Mouse (Mus musculus) MEL (cell line): ENCODE results near the gene Usp36. TPM values are rescaled to one million over a fixed set of nuclear protein-coding genes. Genes with fewer than 3 reads are reported as not detected.

Experiments
- DNase-seq: peaks from one replicate; pipeline ENCODE4 v3.0.0; 2011; ENCODE audit warnings: low read depth, low spot score
- H3K27ac ChIP-seq: 2 replicates; pipeline ENCODE4 v1.5.1; 2012; ENCODE audit warnings: low read depth, mild to moderate bottlenecking, control low read depth, low read length, moderate library complexity; ENCODE audit not compliant: control insufficient read depth
- H3K27me3 ChIP-seq, 2 experiments: fragments of 150-350 bp in 1 of 2; sonication (generic) in 1 of 2; 2 replicates each; pipeline ENCODE4 v1.6.1; 2012; ENCODE audit warnings: low read length in 2 of 2, mild to moderate bottlenecking in 2 of 2, improper control_type of control experiment in 1 of 2, moderate library complexity in 1 of 2; ENCODE audit not compliant: insufficient read depth in 2 of 2, control insufficient read depth in 1 of 2
- H3K36me3 ChIP-seq, 2 experiments: 2 replicates each; pipeline ENCODE4 v1.6.1; 2012 to 2014; ENCODE audit warnings: low read length in 2 of 2, improper control_type of control experiment in 1 of 2, inconsistent platforms in 1 of 2, mild to moderate bottlenecking in 1 of 2; ENCODE audit not compliant: insufficient read depth in 2 of 2, control insufficient read depth in 1 of 2
- H3K4me1 ChIP-seq, 2 experiments: fragments of 150-350 bp in 1 of 2; sonication (generic) in 1 of 2; 2 replicates each; pipeline ENCODE4 v1.6.1; 2012; ENCODE audit warnings: low read length in 2 of 2, improper control_type of control experiment in 1 of 2, mild to moderate bottlenecking in 1 of 2; ENCODE audit not compliant: insufficient read depth in 2 of 2, control insufficient read depth in 1 of 2
- H3K4me3 ChIP-seq, 2 experiments: fragments of 150-350 bp in 1 of 2; sonication (generic) in 1 of 2; 2 replicates each; pipeline ENCODE4 v1.5.1; 2012; ENCODE audit warnings: low read depth in 2 of 2, low read length in 2 of 2, mild to moderate bottlenecking in 2 of 2, moderate library complexity in 2 of 2, control low read depth in 1 of 2, improper control_type of control experiment in 1 of 2; ENCODE audit not compliant: control insufficient read depth in 1 of 2, insufficient read depth in 1 of 2
- H3K79me2 ChIP-seq: 2 replicates; pipeline ENCODE4 v1.6.1; 2012; ENCODE audit warnings: mild to moderate bottlenecking, low read length, moderate library complexity; ENCODE audit not compliant: control insufficient read depth, poor library complexity, insufficient read depth
- H3K9ac ChIP-seq: 2 replicates; pipeline ENCODE4 v1.6.1; 2012; ENCODE audit warnings: low read depth, mild to moderate bottlenecking, control low read depth, low read length, moderate library complexity; ENCODE audit not compliant: control insufficient read depth, poor library complexity, severe bottlenecking
- H3K9me3 ChIP-seq: fragments of 150-350 bp; sonication (generic); replicated peaks from 2 replicates; pipeline ENCODE4 v1.6.1; 2012; ENCODE audit warnings: mild to moderate bottlenecking, low read length, improper control_type of control experiment, moderate library complexity; ENCODE audit not compliant: insufficient read depth
- BHLHE40 ChIP-seq: IDR thresholded peaks from 2 replicates; pipeline ENCODE4 v1.6.1; 2012; ENCODE audit warnings: low read depth, mild to moderate bottlenecking, inconsistent platforms, low read length, improper control_type of control experiment, borderline replicate concordance
- CHD1 ChIP-seq: IDR thresholded peaks from 2 replicates; pipeline ENCODE4 v1.6.1; 2012; ENCODE audit warnings: low read depth, mild to moderate bottlenecking, inconsistent platforms, low read length, improper control_type of control experiment
- CTCF ChIP-seq, 3 experiments: IDR thresholded peaks in 2 of 3; conservative IDR thresholded peaks in 1 of 3; 2 replicates each; pipeline ENCODE4 v1.5.1; 2011 to 2012; ENCODE audit warnings: low read length in 3 of 3, low read depth in 2 of 3, mild to moderate bottlenecking in 2 of 3, improper control_type of control experiment in 1 of 3, inconsistent platforms in 1 of 3, mixed read lengths in 1 of 3, moderate library complexity in 1 of 3; ENCODE audit not compliant: control insufficient read depth in 1 of 3, insufficient read depth in 1 of 3, poor library complexity in 1 of 3, severe bottlenecking in 1 of 3
- E2F4 ChIP-seq: IDR thresholded peaks from 2 replicates; pipeline ENCODE4 v1.6.1; 2011; ENCODE audit warnings: low read depth, low read length, improper control_type of control experiment, borderline replicate concordance
- ELF1 ChIP-seq: IDR thresholded peaks from 2 replicates; pipeline ENCODE4 v1.6.1; 2014; ENCODE audit warnings: low read depth, mild to moderate bottlenecking, inconsistent platforms, low read length, improper control_type of control experiment, moderate library complexity
- EP300 ChIP-seq, 2 experiments: IDR thresholded peaks; 2 replicates each; pipeline ENCODE4 v1.6.1; 2011; ENCODE audit warnings: improper control_type of control experiment in 2 of 2, low read length in 2 of 2, low read depth in 1 of 2, mild to moderate bottlenecking in 1 of 2
- ETS1 ChIP-seq: IDR thresholded peaks from 2 replicates; pipeline ENCODE4 v1.6.1; 2012; ENCODE audit warnings: low read depth, mild to moderate bottlenecking, inconsistent platforms, low read length, improper control_type of control experiment, moderate library complexity
- GABPA ChIP-seq: IDR thresholded peaks from 2 replicates; pipeline ENCODE4 v1.6.1; 2012; ENCODE audit warnings: low read depth, mild to moderate bottlenecking, inconsistent platforms, low read length, improper control_type of control experiment, moderate library complexity
- HCFC1 ChIP-seq: IDR thresholded peaks from 2 replicates; pipeline ENCODE4 v1.6.1; 2012; ENCODE audit warnings: low read depth, mild to moderate bottlenecking, inconsistent platforms, low read length, improper control_type of control experiment, moderate library complexity
- JUND ChIP-seq: IDR thresholded peaks from 2 replicates; pipeline ENCODE4 v1.6.1; 2011; ENCODE audit warnings: low read depth, mild to moderate bottlenecking, improper control_type of control experiment, low read length
- MAX ChIP-seq: IDR thresholded peaks from 2 replicates; pipeline ENCODE4 v1.6.1; 2011; ENCODE audit warnings: low read length, improper control_type of control experiment
- MAZ ChIP-seq: IDR thresholded peaks from 2 replicates; pipeline ENCODE4 v1.6.1; 2012; ENCODE audit warnings: low read depth, mild to moderate bottlenecking, inconsistent platforms, low read length, improper control_type of control experiment
- MXI1 ChIP-seq: IDR thresholded peaks from 2 replicates; pipeline ENCODE4 v1.6.1; 2011; ENCODE audit warnings: mild to moderate bottlenecking, low read depth, low read length, improper control_type of control experiment
- MYC ChIP-seq: IDR thresholded peaks from 2 replicates; pipeline ENCODE4 v1.6.1; 2011; ENCODE audit warnings: low read depth, mild to moderate bottlenecking, low read length, improper control_type of control experiment, moderate library complexity
- NRF1 ChIP-seq: IDR thresholded peaks from 2 replicates; pipeline ENCODE4 v1.6.1; 2014; ENCODE audit warnings: low read depth, mild to moderate bottlenecking, inconsistent platforms, low read length, improper control_type of control experiment, moderate library complexity; ENCODE audit not compliant: poor library complexity, insufficient read depth, severe bottlenecking
- POLR2A ChIP-seq, 2 experiments: IDR thresholded peaks; 2 replicates each; pipeline ENCODE4 v1.6.1; 2011 to 2012; ENCODE audit warnings: low read length in 2 of 2, mild to moderate bottlenecking in 2 of 2, control low read depth in 1 of 2, improper control_type of control experiment in 1 of 2, low read depth in 1 of 2, moderate library complexity in 1 of 2; ENCODE audit not compliant: control insufficient read depth in 1 of 2, insufficient read depth in 1 of 2, poor library complexity in 1 of 2
- POLR2AphosphoS2 ChIP-seq: IDR thresholded peaks from 2 replicates; pipeline ENCODE4 v1.6.1; 2011; ENCODE audit warnings: low read length, improper control_type of control experiment
- RCOR1 ChIP-seq: IDR thresholded peaks from 2 replicates; pipeline ENCODE4 v1.6.1; 2012; ENCODE audit warnings: low read depth, mild to moderate bottlenecking, inconsistent platforms, low read length, improper control_type of control experiment
- SIN3A ChIP-seq: IDR thresholded peaks from 2 replicates; pipeline ENCODE4 v1.6.1; 2012; ENCODE audit warnings: low read length, improper control_type of control experiment, inconsistent platforms
- SMC3 ChIP-seq: IDR thresholded peaks from 2 replicates; pipeline ENCODE4 v1.6.1; 2011; ENCODE audit warnings: low read depth, low read length, improper control_type of control experiment
- TAL1 ChIP-seq: IDR thresholded peaks from 2 replicates; pipeline ENCODE4 v1.6.1; 2012; ENCODE audit warnings: mild to moderate bottlenecking, inconsistent platforms, low read length, moderate library complexity, mixed read lengths
- TBP ChIP-seq: IDR thresholded peaks from 2 replicates; pipeline ENCODE4 v1.8.0; 2011; ENCODE audit warnings: low read depth, low read length, improper control_type of control experiment
- TCF12 ChIP-seq: IDR thresholded peaks from 2 replicates; pipeline ENCODE4 v1.6.1; 2014; ENCODE audit warnings: low read depth, mild to moderate bottlenecking, inconsistent platforms, low read length, improper control_type of control experiment, moderate library complexity
- UBTF ChIP-seq: IDR thresholded peaks from 2 replicates; pipeline ENCODE4 v1.6.1; 2012; ENCODE audit warnings: low read depth, mild to moderate bottlenecking, inconsistent platforms, low read length, improper control_type of control experiment, moderate library complexity, borderline replicate concordance; ENCODE audit not compliant: insufficient read depth
- USF1 ChIP-seq: IDR thresholded peaks from 2 replicates; pipeline ENCODE4 v1.6.1; 2014; ENCODE audit warnings: low read depth, mild to moderate bottlenecking, inconsistent platforms, low read length, improper control_type of control experiment, moderate library complexity
- USF2 ChIP-seq, 2 experiments: IDR thresholded peaks; 2 replicates each; pipeline ENCODE4 v1.6.1; 2011 to 2012; ENCODE audit warnings: improper control_type of control experiment in 2 of 2, low read length in 2 of 2, borderline replicate concordance in 1 of 2, inconsistent platforms in 1 of 2, low read depth in 1 of 2, mild to moderate bottlenecking in 1 of 2; ENCODE audit not compliant: insufficient read depth in 1 of 2
- ZKSCAN1 ChIP-seq: IDR thresholded peaks from 2 replicates; pipeline ENCODE4 v1.6.1; 2012; ENCODE audit warnings: low read depth, mild to moderate bottlenecking, inconsistent platforms, low read length, improper control_type of control experiment, moderate library complexity
- ZMIZ1 ChIP-seq: IDR thresholded peaks from 2 replicates; pipeline ENCODE4 v1.6.1; 2012; ENCODE audit warnings: low read depth, mild to moderate bottlenecking, inconsistent platforms, low read length, improper control_type of control experiment, moderate library complexity
- ZNF384 ChIP-seq: IDR thresholded peaks from 2 replicates; pipeline ENCODE4 v1.6.1; 2012; ENCODE audit warnings: low read depth, mild to moderate bottlenecking, inconsistent platforms, low read length, improper control_type of control experiment
- polyA plus RNA-seq, 2 experiments: library from polyadenylated mRNA; stranded (reverse) in 1 of 2; unstranded in 1 of 2; fragments of >175 nt in 1 of 2; fragments of >200 nt in 1 of 2; gene quantifications; 2 replicates each; pipeline versions ENCODE4 v1.2.1 to v1.2.4; 2012; ENCODE audit warnings: low replicate concordance in 2 of 2, low read depth in 1 of 2; ENCODE audit not compliant: insufficient read length in 2 of 2, insufficient read depth in 1 of 2, missing spikeins in 1 of 2
- total RNA-seq: library from RNA; depleted of rRNA; stranded (reverse); fragments of 300-350 nt; gene quantifications from 2 replicates; pipeline ENCODE4 v1.2.3, GENCODE M21; 2012

Gene Usp36
- total and polyA plus RNA-seq, 3 experiments = 24.8 to 89.6 (median 50.7) TPM

DNA sequence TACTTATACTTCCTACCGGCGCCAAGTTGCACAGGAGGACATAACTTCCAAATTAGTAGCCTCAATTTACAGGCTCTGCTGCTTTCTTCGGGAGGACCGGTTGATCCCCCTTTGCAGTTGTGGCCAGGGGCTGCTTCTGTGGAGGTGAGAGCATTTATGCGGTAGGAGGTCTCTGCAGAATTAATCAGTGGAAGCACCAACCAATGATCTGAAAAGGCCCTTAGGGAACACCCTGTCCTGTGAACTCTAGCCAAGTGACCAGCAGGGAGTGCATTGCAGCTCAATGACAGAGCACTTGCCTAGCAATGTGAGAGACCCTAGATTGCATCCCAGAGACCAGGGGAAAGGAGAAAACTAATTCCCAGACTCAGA lies 41.0 kb downstream of the Usp36 start:
- H3K9ac ChIP-seq = peak overlapping the region; percentile 81
- peaks cover 24% of the 10 kb centered on the region for H3K79me2 ChIP-seq
- peaks cover 17 to 31% of the 10 kb centered on the region in 2 experiments for H3K4me1 ChIP-seq
- no peaks in the 10 kb centered on the region for H3K27me3 ChIP-seq
- peak overlapping the region; percentile 55 for H3K27ac ChIP-seq
- peaks cover 0 to 13% of the 10 kb centered on the region in 2 experiments; a peak in 2 of 4 replicates for H3K36me3 ChIP-seq
- H3K4me3 ChIP-seq = peak overlapping the region; percentile 79 to 84
- no peak for TF ChIP-seq TAL1
- TF ChIP-seq MXI1 = no peak
- no peak for TF ChIP-seq POLR2AphosphoS2
- no peak for TF ChIP-seq ZNF384
- no peak for TF ChIP-seq E2F4
- TF ChIP-seq MYC = no peak
- no peak for TF ChIP-seq BHLHE40
- no peak for TF ChIP-seq EP300 (IDR thresholded peaks at IDR 0.05; ENCODE audit: low read depth in 1 of 2, low read length in 2 of 2)
- TF ChIP-seq TBP = no peak
- TF ChIP-seq ELF1 = no peak
- no peak for TF ChIP-seq ETS1
- TF ChIP-seq ZMIZ1 = no peak
- TF ChIP-seq MAZ = no peak
- TF ChIP-seq RCOR1 = no peak
- no peak for DNase-seq
- no peaks in the 10 kb centered on the region for H3K9me3 ChIP-seq

DNA sequence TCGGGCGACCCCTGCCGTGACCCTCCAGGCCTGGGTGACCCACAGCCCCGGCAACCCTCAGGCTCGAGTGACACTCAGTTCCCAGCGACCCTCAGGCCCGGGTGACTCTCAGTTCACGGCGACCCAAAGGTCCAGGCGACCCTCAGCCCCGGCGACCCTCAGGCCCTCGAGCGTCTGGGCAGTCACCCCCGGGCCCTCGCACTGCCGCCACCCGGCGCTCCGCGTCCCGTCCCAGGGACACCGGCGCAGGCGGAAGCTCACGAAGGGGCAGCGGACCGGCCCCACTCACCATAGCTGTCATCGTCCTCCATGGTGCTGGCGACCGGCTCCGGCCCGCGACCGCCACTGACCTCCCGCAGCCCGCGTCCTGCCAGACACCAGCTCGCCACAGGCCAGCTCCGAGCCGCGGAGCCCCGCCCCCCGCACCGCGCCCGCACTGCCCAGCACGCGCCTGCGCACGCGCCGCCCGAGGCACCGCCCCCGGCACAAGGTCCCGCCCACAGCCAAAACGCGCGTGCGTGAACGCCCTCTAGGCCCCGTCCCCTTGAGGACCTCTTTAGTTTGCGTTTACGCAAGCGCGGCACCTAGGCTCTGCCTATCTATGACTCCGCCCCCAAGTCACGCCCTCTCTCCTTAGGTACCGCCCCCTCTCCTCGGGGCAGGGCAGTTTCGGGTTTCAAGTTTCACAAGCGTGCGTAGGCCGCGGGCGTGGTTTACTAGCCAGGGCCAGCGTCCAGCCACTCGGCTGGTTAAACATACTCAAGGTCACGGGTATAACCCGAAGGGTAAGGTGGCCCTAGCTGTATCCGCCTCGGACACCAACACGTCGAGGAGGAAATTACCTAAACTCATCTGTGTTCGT lies 41.7 kb downstream of the Usp36 start, which contains the start of gene Cyth1:
TSS of gene Cyth1 (minus strand) at position 443 of the 862 bp plus-strand sequence.
- Histone ChIP-seq H3K27me3 (no peaks in the 10 kb centered on the region), H3K4me3 (peak within 1 kb of the TSS; percentile 85), H3K9me3 (no peaks in the 10 kb centered on the region), H3K4me1 (peaks cover 17 to 31% of the 10 kb centered on the region in 2 experiments), H3K27ac (peak within 1 kb of the TSS; percentile 55), H3K9ac (peak within 1 kb of the TSS; percentile 81), H3K36me3 (peaks cover 0 to 13% of the 10 kb centered on the region in 2 experiments; a peak in 2 of 4 replicates), H3K79me2 (peaks cover 24% of the 10 kb centered on the region)
- DNase-seq = peak; percentile 99
- TF ChIP-seq TBP (peak; percentile 54; the same call in 1 of the 2 replicates), SMC3 (no peak), USF2 (IDR thresholded peaks at IDR 0.05; ENCODE audit: borderline replicate concordance in 1 of 2, insufficient read depth in 1 of 2, low read depth in 1 of 2, low read length in 2 of 2) (no peak), ZNF384 (no peak), MAX (peak; percentile 71), MAZ (peak; percentile 36; the same call in 1 of the 2 replicates), UBTF (no peak), POLR2A (IDR thresholded peaks at IDR 0.05; ENCODE audit: control insufficient read depth in 1 of 2, insufficient read depth in 1 of 2, low read depth in 1 of 2, low read length in 2 of 2, poor library complexity in 1 of 2) (peak; percentile 90 to 91), USF1 (peak; percentile 56), MXI1 (peak; percentile 90), ELF1 (0 out of 2 replicates have a peak, but pooled peaks have one; percentile 8), POLR2AphosphoS2 (peak; percentile 87), HCFC1 (peak; percentile 67), SIN3A (peak; percentile 69; the same call in 1 of the 2 replicates), GABPA (no peak), CHD1 (no peak), TCF12 (peak; percentile 68), CTCF (IDR thresholded peaks at IDR 0.05 in 2 of 3, conservative IDR thresholded peaks at IDR 0.05 in 1 of 3; ENCODE audit: control insufficient read depth in 1 of 3, insufficient read depth in 1 of 3, low read depth in 2 of 3, low read length in 3 of 3, poor library complexity in 1 of 3, severe bottlenecking in 1 of 3) (no peak), RCOR1 (no peak), NRF1 (peak; percentile 94), JUND (no peak), ZKSCAN1 (no peak)
